Mouse (Mus musculus) spleen, adult 18-20 months (tissue): ENCODE measurements around the gene D17Wsu92e.
"Not testable (repeated sequence)": the region's sequence is repeated elsewhere in the genome, so short reads cannot be mapped to it uniquely, and the experiment has no call there.

Source experiments
- DNase-seq, 2 experiments: peaks; one replicate each; pipeline ENCODE4 v3.0.0; 2022; ENCODE audit warnings: mixed read lengths in 2 of 2

The D17Wsu92e gene

GRCm38 (mm10) chr17:27820568-27821406 lies at the start of gene D17Wsu92e:
Gene D17Wsu92e, minus strand, starts transcription at chr17:27820648.
- DNase-seq: peak; percentile 98

GRCm38 (mm10) chr17:27866737-27867136 lies 46.3 kb upstream of the D17Wsu92e start:
- no peak for DNase-seq

- no peak for DNase-seq
Observed at GRCm38 (mm10) chr17:27865461-27865860, 45.0 kb upstream of the D17Wsu92e start.

GRCm38 (mm10) chr17:27859131-27859530 lies 38.7 kb upstream of the D17Wsu92e start:
- no peak for DNase-seq

- no peak for DNase-seq
Observed at GRCm38 (mm10) chr17:27857649-27858475, 37.4 kb upstream of the D17Wsu92e start.

GRCm38 (mm10) chr17:27856798-27857648 lies 36.6 kb upstream of the D17Wsu92e start:
- no peak for DNase-seq

- DNase-seq: peak; percentile 65 to 80
Observed at GRCm38 (mm10) chr17:27856265-27856797, 35.9 kb upstream of the D17Wsu92e start, which contains the start of gene Uhrf1bp1. Gene Uhrf1bp1, plus strand, starts transcription at chr17:27856441.

- no peak for DNase-seq
Observed at GRCm38 (mm10) chr17:27851076-27851475, 30.6 kb upstream of the D17Wsu92e start.

- DNase-seq: no peak
Observed at GRCm38 (mm10) chr17:27848351-27848750, 27.9 kb upstream of the D17Wsu92e start.

- DNase-seq: peak; percentile 84 to 88
Observed at GRCm38 (mm10) chr17:27839469-27840252, 19.2 kb upstream of the D17Wsu92e start.

GRCm38 (mm10) chr17:27837850-27838249 lies 17.4 kb upstream of the D17Wsu92e start, which contains the start of gene Snrpc:
Gene Snrpc, plus strand, starts transcription at chr17:27838150.
- not testable (repeated sequence) for DNase-seq

GRCm38 (mm10) chr17:27830411-27830810 lies 10.0 kb upstream of the D17Wsu92e start:
- DNase-seq: peak in 1 of 2 experiments; percentile 44

GRCm38 (mm10) chr17:27827511-27827910 lies 7.1 kb upstream of the D17Wsu92e start:
- DNase-seq: no peak

GRCm38 (mm10) chr17:27826908-27827383 lies 6.5 kb upstream of the D17Wsu92e start:
- DNase-seq: peak; percentile 47 to 58

- peak; percentile 84 to 86 for DNase-seq
Observed at GRCm38 (mm10) chr17:27825984-27826905, 5.8 kb upstream of the D17Wsu92e start.

- peak in 1 of 2 experiments; percentile 29 for DNase-seq
Observed at GRCm38 (mm10) chr17:27825539-27825938, 5.1 kb upstream of the D17Wsu92e start.

GRCm38 (mm10) chr17:27824941-27825340 lies 4.5 kb upstream of the D17Wsu92e start:
- DNase-seq: peak; percentile 23 to 24

GRCm38 (mm10) chr17:27823142-27823905 lies 2.9 kb upstream of the D17Wsu92e start:
- no peak for DNase-seq
